ENCODE assay signal across 21 mouse cellular contexts in the genomic region with DNA sequence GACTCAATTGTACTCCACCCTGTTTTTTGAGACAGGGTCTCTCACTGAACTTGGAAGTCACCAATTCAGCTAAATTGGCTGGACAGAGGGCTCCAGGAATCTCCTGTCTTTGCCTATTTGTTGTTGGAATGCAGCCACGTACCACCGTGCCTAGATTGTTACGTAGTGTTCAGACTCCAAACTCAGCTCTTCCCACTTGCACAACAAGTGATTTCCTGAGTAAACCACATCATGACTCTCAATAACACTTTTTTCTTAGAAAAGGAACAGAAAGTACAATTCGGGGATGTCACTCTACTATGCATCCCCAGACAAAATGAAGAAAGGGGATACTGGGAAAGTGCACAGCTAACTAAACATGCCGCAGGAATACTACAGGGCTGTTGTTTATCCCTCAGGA. TPM values are rescaled to one million over a fixed set of nuclear protein-coding genes. Genes with fewer than 3 reads are reported as not detected.
DNase-seq lines count a peak whose midpoint lies in the region; ATAC-seq and TF ChIP-seq lines count a peak whose summit lies in the region.
"Had no signal": no experiment of that assay in that cellular context is flagged by ENCODE, and none has a peak within 500 bp of the region (broad histone marks: within the 10 kb centered on the region; RNA-seq: fewer than 3 reads in every experiment).

No protein-coding gene starts in this region.

- no peak for ATAC-seq in midbrain, embryonic 11.5 days (ENCODE audit: low FRiP score)
- ATAC-seq in megakaryocyte, adult 5-6 weeks (ENCODE audit: poor library complexity, severe bottlenecking), result peak; percentile 87
- ATAC-seq: forebrain, embryonic 14.5 days had no signal

- H3K36me3 ChIP-seq in liver, adult 2 months (ENCODE audit: control insufficient read depth, insufficient read depth, low read length), result no peaks in the 10 kb centered on the region
- no peaks in the 10 kb centered on the region for H3K36me3 ChIP-seq in midbrain, embryonic 11.5 days (ENCODE audit: control insufficient read depth, insufficient read depth, low read length)
- H3K36me3 ChIP-seq in midbrain, embryonic 10.5 days, result no peaks in the 10 kb centered on the region
- H3K36me3 ChIP-seq: embryonic facial prominence, embryonic 15.5 days; forebrain, embryonic 10.5 days; heart, embryonic 15.5 days; hindbrain, embryonic 15.5 days had no signal

- no peaks in the 10 kb centered on the region for H3K79me2 ChIP-seq in liver, adult 2 months (ENCODE audit: control insufficient read depth, insufficient read depth, low read length)

- no peak for TF ChIP-seq CTCF in liver, adult 2 months (IDR thresholded peaks at IDR 0.05; ENCODE audit: low read depth, low read length)

- WGBS in liver, adult 2 months, result 81% methylated on average over 5 of the region's 5 CpGs
- WGBS in midbrain, embryonic 11.5 days, result 95% methylated on average over 5 of the region's 5 CpGs
- 91% methylated on average over 5 of the region's 5 CpGs for WGBS in midbrain, embryonic 10.5 days

- H3K27ac ChIP-seq in liver, adult 2 months (replicated peaks; ENCODE audit: insufficient read depth, low read depth, low read length), result no peak overlapping the region
- no peak overlapping the region for H3K27ac ChIP-seq in midbrain, embryonic 11.5 days (ENCODE audit: low read depth, low read length)
- no peak overlapping the region for H3K27ac ChIP-seq in midbrain, embryonic 10.5 days (replicated peaks)
- H3K27ac ChIP-seq: embryonic facial prominence, embryonic 15.5 days; forebrain, embryonic 10.5 days; gastrocnemius, adult 2 months; heart, embryonic 15.5 days; hindbrain, embryonic 15.5 days had no signal

- H3K27me3 ChIP-seq in liver, adult 2 months (ENCODE audit: control insufficient read depth, insufficient read depth, low read length), result no peaks in the 10 kb centered on the region
- H3K27me3 ChIP-seq in midbrain, embryonic 11.5 days (ENCODE audit: control insufficient read depth, insufficient read depth, low read length), result no peaks in the 10 kb centered on the region
- no peaks in the 10 kb centered on the region for H3K27me3 ChIP-seq in midbrain, embryonic 10.5 days (ENCODE audit: low read depth, poor library complexity, severe bottlenecking)
- H3K27me3 ChIP-seq: embryonic facial prominence, embryonic 15.5 days; heart, embryonic 15.5 days; hindbrain, embryonic 15.5 days had no signal

- no peak overlapping the region for H3K4me3 ChIP-seq in liver, adult 2 months (ENCODE audit: insufficient read depth, low read depth, low read length)
- no peak overlapping the region for H3K4me3 ChIP-seq in midbrain, embryonic 11.5 days (ENCODE audit: low read depth, low read length)
- H3K4me3 ChIP-seq in midbrain, embryonic 10.5 days, result no peak overlapping the region
- H3K4me3 ChIP-seq: embryonic facial prominence, embryonic 15.5 days; erythroblast, embryonic 14.5 days; forebrain, embryonic 10.5 days; gastrocnemius, adult 2 months; heart, embryonic 15.5 days; hindbrain, embryonic 15.5 days had no signal

- no peak overlapping the region for H3K4me2 ChIP-seq in midbrain, embryonic 11.5 days
- H3K4me2 ChIP-seq: embryonic facial prominence, embryonic 15.5 days; heart, embryonic 11.5 days; heart, embryonic 15.5 days; hindbrain, embryonic 15.5 days had no signal

- peak; percentile 31 for DNase-seq in liver, adult 2 months (ENCODE audit: extremely low read depth, low read depth, low spot score)
- no peak for DNase-seq in liver
- peak; percentile 21 for DNase-seq in midbrain, embryonic 11.5 days (ENCODE audit: low spot score, missing footprints)
- no peak for DNase-seq in midbrain, embryonic 10.5 days (ENCODE audit: low spot score)
- DNase-seq in urinary bladder, postnatal 14 days (ENCODE audit: low spot score), result no peak
- no peak for DNase-seq in right cerebral cortex, postnatal 14 days
- DNase-seq: adrenal gland, adult 2 months; adrenal gland, postnatal 25 days; cerebellum, adult 18-20 months; cerebellum, postnatal 10 days; embryo, embryonic 11 days; gastrocnemius, adult 2 months; gastrocnemius, postnatal 36 days had no signal

- no peaks in the 10 kb centered on the region for H3K9me3 ChIP-seq in midbrain, embryonic 11.5 days (ENCODE audit: control insufficient read depth, low read length)
- no peaks in the 10 kb centered on the region for H3K9me3 ChIP-seq in midbrain, embryonic 10.5 days (replicated peaks)
- H3K9me3 ChIP-seq: embryonic facial prominence, embryonic 15.5 days; forebrain, embryonic 10.5 days; heart, embryonic 15.5 days; hindbrain, embryonic 15.5 days had no signal

- no peak overlapping the region for H3K9ac ChIP-seq in liver, adult 2 months (ENCODE audit: low read depth, low read length)
- no peak overlapping the region for H3K9ac ChIP-seq in midbrain, embryonic 11.5 days (ENCODE audit: low read length)
- H3K9ac ChIP-seq: embryonic facial prominence, embryonic 15.5 days; heart, embryonic 15.5 days; hindbrain, embryonic 15.5 days had no signal

- no peak for TF ChIP-seq POLR2A in liver, adult 2 months (IDR thresholded peaks at IDR 0.05; ENCODE audit: extremely low read depth, insufficient read depth, low read length)

- no peaks in the 10 kb centered on the region for H3K4me1 ChIP-seq in liver, adult 2 months (ENCODE audit: control insufficient read depth, insufficient read depth, low read length)
- no peaks in the 10 kb centered on the region for H3K4me1 ChIP-seq in midbrain, embryonic 11.5 days (ENCODE audit: control insufficient read depth, insufficient read depth, low read length)
- H3K4me1 ChIP-seq in midbrain, embryonic 10.5 days, result no peaks in the 10 kb centered on the region
- H3K4me1 ChIP-seq: embryonic facial prominence, embryonic 15.5 days; forebrain, embryonic 10.5 days; heart, embryonic 15.5 days; hindbrain, embryonic 15.5 days had no signal

RNA-seq across cellular contexts. Expression of gene Acvr2a, which starts 47.4 kb away (rescaled TPM):
- total RNA-seq in liver, adult 2 months (2014; rRNA removed), result 11.4 and 13.1 TPM in 2 replicates
- polyA plus RNA-seq in liver, adult 2 months (2012; rRNA removed), result 3.2 and 3.4 TPM in 2 replicates
- polyA plus RNA-seq in midbrain, embryonic 11.5 days (2014; fragmentation: Nextera tagmentation; extraction: Ambion mirVana), result 39.0 and 40.3 TPM in 2 replicates
- 18.5 and 24.8 TPM in 2 replicates for polyA plus RNA-seq in midbrain, embryonic 10.5 days (2016; fragmentation: Nextera tagmentation; extraction: Ambion mirVana)
- 3.4 and 4.1 TPM in 2 replicates for total RNA-seq in megakaryocyte, adult 5-6 weeks (2015)
- 3.9 and 4.7 TPM in 2 replicates for total RNA-seq in megakaryocyte, adult 5-6 weeks (2017)

Comparison
In these comparisons a context has a peak if more than half of its experiments do, and no peak if none do; other contexts are left out.
1. DNase-seq: peak in liver, adult 2 months (single experiment) and midbrain, embryonic 11.5 days (single experiment); none in liver (single experiment), midbrain, embryonic 10.5 days (single experiment), urinary bladder, postnatal 14 days (single experiment) and right cerebral cortex, postnatal 14 days (single experiment).